Mouse (Mus musculus) forebrain, embryonic 13.5 days (tissue): ENCODE data around the gene Lst1. TPM values are rescaled to one million over a fixed set of nuclear protein-coding genes. Genes with fewer than 3 reads are reported as not detected.
A peak's percentile ranks its signal among the peaks of the same experiment; 100 is the strongest.

Experiments
- ATAC-seq: fragments of 200-750 bp; cut with Nextera tagmentation; 2 replicates; pipeline ENCODE4 v1.8.0; 2017
- H3K27ac ChIP-seq: fragments of 300-500 bp; sonication (generic); 2 replicates; pipeline ENCODE4 v1.5.1; 2015; ENCODE audit warnings: inconsistent platforms, mild to moderate bottlenecking, moderate library complexity
- H3K27me3 ChIP-seq: fragments of 300-500 bp; sonication (generic); 2 replicates; pipeline ENCODE4 v1.6.1; 2015; ENCODE audit warnings: mild to moderate bottlenecking, inconsistent platforms
- H3K36me3 ChIP-seq: fragments of 300-500 bp; sonication (generic); 2 replicates; pipeline ENCODE4 v1.6.1; 2015; ENCODE audit warnings: mild to moderate bottlenecking, inconsistent platforms; ENCODE audit not compliant: poor library complexity, severe bottlenecking
- H3K4me1 ChIP-seq: fragments of 300-500 bp; sonication (generic); 2 replicates; pipeline ENCODE4 v1.6.1; 2015; ENCODE audit warnings: inconsistent platforms
- H3K4me2 ChIP-seq: fragments of 300-500 bp; sonication (generic); 2 replicates; pipeline ENCODE4 v1.6.1; 2015; ENCODE audit warnings: inconsistent platforms, mild to moderate bottlenecking, moderate library complexity
- H3K4me3 ChIP-seq: fragments of 300-500 bp; sonication (generic); 2 replicates; pipeline ENCODE4 v1.5.1; 2015; ENCODE audit warnings: mild to moderate bottlenecking, inconsistent platforms
- H3K9ac ChIP-seq: fragments of 300-500 bp; sonication (generic); 2 replicates; pipeline ENCODE4 v1.6.1; 2015; ENCODE audit warnings: mild to moderate bottlenecking, inconsistent platforms
- H3K9me3 ChIP-seq: fragments of 300-500 bp; sonication (generic); replicated peaks from 2 replicates; pipeline ENCODE4 v1.6.1; 2016; ENCODE audit warnings: inconsistent platforms
- WGBS: fragments of 180-500 bp; shearing (Covaris S2); methylation state at CpG from one replicate; pipeline ENCODE4 v1.1.7; 2015; 5-methylcytosine and 5-hydroxymethylcytosine counted together
- polyA plus RNA-seq: library from polyadenylated mRNA; unstranded; fragments of >200 nt; fragmentation: Nextera tagmentation; extraction: Ambion mirVana; gene quantifications from 2 replicates; pipeline ENCODE4 v1.2.1, GENCODE M21; 2015

Gene Lst1
- polyA plus RNA-seq, 1 experiment from 2014 or later = 3.5 TPM

GRCm38 (mm10) chr17:35193881-35194843 is 5.9 kb upstream of the Lst1 start, which contains the start of gene Ltb:
Ltb (plus strand) TSS chr17:35194439.
- Histone ChIP-seq H3K4me2 (peak within 1 kb of the TSS; percentile 71), H3K27ac (no peak within 1 kb of the TSS), H3K4me1 (peaks cover 10% of the 10 kb centered on the region), H3K36me3 (no peaks in the 10 kb centered on the region), H3K9me3 (no peaks in the 10 kb centered on the region), H3K4me3 (peak within 1 kb of the TSS; percentile 41), H3K9ac (no peak within 1 kb of the TSS), H3K27me3 (peaks cover 48% of the 10 kb centered on the region)
- no peak for ATAC-seq
- WGBS = 79% methylated on average over 28 of the region's 28 CpGs

- ATAC-seq = no peak
- Histone ChIP-seq H3K4me1 (peaks cover 10% of the 10 kb centered on the region), H3K4me2 (no peak overlapping the region), H3K9ac (no peak overlapping the region), H3K27ac (no peak overlapping the region), H3K4me3 (no peak overlapping the region), H3K27me3 (peaks cover 40% of the 10 kb centered on the region), H3K9me3 (no peaks in the 10 kb centered on the region), H3K36me3 (no peaks in the 10 kb centered on the region)
- WGBS = 82% methylated on average over 5 of the region's 5 CpGs
Observed at GRCm38 (mm10) chr17:35192924-35193323, 4.7 kb upstream of the Lst1 start.

- 63% methylated on average over 2 of the region's 2 CpGs for WGBS
- Histone ChIP-seq H3K36me3 (no peaks in the 10 kb centered on the region), H3K27me3 (peaks cover 32% of the 10 kb centered on the region), H3K9me3 (no peaks in the 10 kb centered on the region), H3K27ac (no peak overlapping the region), H3K4me1 (peaks cover 10% of the 10 kb centered on the region), H3K4me3 (no peak overlapping the region), H3K9ac (no peak overlapping the region), H3K4me2 (no peak overlapping the region)
- ATAC-seq = no peak
Observed at GRCm38 (mm10) chr17:35191723-35192122, 3.5 kb upstream of the Lst1 start.

- no peaks in the 10 kb centered on the region for H3K36me3 ChIP-seq
- no peak overlapping the region for H3K4me3 ChIP-seq
- no peak overlapping the region for H3K9ac ChIP-seq
- H3K4me2 ChIP-seq = no peak overlapping the region
- H3K27me3 ChIP-seq = peaks cover 17% of the 10 kb centered on the region
- 81% methylated on average over 4 of the region's 4 CpGs for WGBS
- H3K9me3 ChIP-seq = no peaks in the 10 kb centered on the region
- no peak for ATAC-seq
- H3K27ac ChIP-seq = no peak overlapping the region
- peaks cover 11% of the 10 kb centered on the region for H3K4me1 ChIP-seq
Observed at GRCm38 (mm10) chr17:35190096-35190495, 1.9 kb upstream of the Lst1 start.

- H3K9ac ChIP-seq = no peak overlapping the region
- H3K27me3 ChIP-seq = peaks cover 8% of the 10 kb centered on the region
- H3K4me2 ChIP-seq = no peak overlapping the region
- H3K36me3 ChIP-seq = no peaks in the 10 kb centered on the region
- H3K27ac ChIP-seq = peak overlapping the region; percentile 6; the same call in 1 of the 2 replicates
- H3K4me1 ChIP-seq = peaks cover 11% of the 10 kb centered on the region
- H3K9me3 ChIP-seq = no peaks in the 10 kb centered on the region
- 76% methylated on average over 1 of the region's 1 CpGs for WGBS
- ATAC-seq = no peak
- H3K4me3 ChIP-seq = no peak overlapping the region
Observed at GRCm38 (mm10) chr17:35189186-35189585, 947 bp upstream of the Lst1 start.

GRCm38 (mm10) chr17:35187345-35187744 is 894 bp downstream of the Lst1 start:
- Histone ChIP-seq H3K36me3 (no peaks in the 10 kb centered on the region), H3K9me3 (no peaks in the 10 kb centered on the region), H3K4me3 (no peak overlapping the region), H3K27me3 (no peaks in the 10 kb centered on the region), H3K4me2 (no peak overlapping the region), H3K9ac (no peak overlapping the region), H3K27ac (no peak overlapping the region), H3K4me1 (peaks cover 11% of the 10 kb centered on the region)
- no peak for ATAC-seq
- 78% methylated on average over 4 of the region's 4 CpGs for WGBS

- no peaks in the 10 kb centered on the region for H3K27me3 ChIP-seq
- no peaks in the 10 kb centered on the region for H3K9me3 ChIP-seq
- no peaks in the 10 kb centered on the region for H3K36me3 ChIP-seq
- no peak for ATAC-seq
- 0% methylated on average over 4 of the region's 4 CpGs for whole genome bisulfite sequencing
- H3K9ac ChIP-seq = no peak overlapping the region
- peak overlapping the region; percentile 58 for H3K4me2 ChIP-seq
- H3K4me3 ChIP-seq = peak overlapping the region; percentile 36; the same call in 1 of the 2 replicates
- H3K4me1 ChIP-seq = peaks cover 11% of the 10 kb centered on the region
- H3K27ac ChIP-seq = no peak overlapping the region; the same call in 1 of the 2 replicates
Observed at GRCm38 (mm10) chr17:35186681-35187080, 1.6 kb downstream of the Lst1 start.

- Histone ChIP-seq H3K27ac (no peak overlapping the region; the same call in 1 of the 2 replicates), H3K4me1 (peaks cover 11% of the 10 kb centered on the region), H3K9ac (peak overlapping the region; percentile 46), H3K27me3 (no peaks in the 10 kb centered on the region), H3K4me3 (peak overlapping the region; percentile 36), H3K9me3 (no peaks in the 10 kb centered on the region), H3K4me2 (peak overlapping the region; percentile 58), H3K36me3 (no peaks in the 10 kb centered on the region)
- ATAC-seq = peak; percentile 67; the same call in 1 of the 2 replicates
- 5% methylated on average over 17 of the region's 18 CpGs for WGBS
Observed at GRCm38 (mm10) chr17:35185639-35186611, 2.3 kb downstream of the Lst1 start.

- Histone ChIP-seq H3K27me3 (no peaks in the 10 kb centered on the region), H3K27ac (no peak overlapping the region), H3K4me3 (no peak overlapping the region), H3K4me1 (no peaks in the 10 kb centered on the region), H3K4me2 (no peak overlapping the region), H3K9me3 (no peaks in the 10 kb centered on the region), H3K36me3 (no peaks in the 10 kb centered on the region), H3K9ac (no peak overlapping the region)
- no peak for ATAC-seq
- WGBS = 93% methylated on average over 5 of the region's 5 CpGs
Observed at GRCm38 (mm10) chr17:35180093-35180492, 8.1 kb downstream of the Lst1 start.

GRCm38 (mm10) chr17:35178528-35178927 is 9.7 kb downstream of the Lst1 start:
- Histone ChIP-seq H3K36me3 (no peaks in the 10 kb centered on the region), H3K9ac (no peak overlapping the region), H3K9me3 (no peaks in the 10 kb centered on the region), H3K4me1 (no peaks in the 10 kb centered on the region), H3K4me2 (no peak overlapping the region), H3K27ac (no peak overlapping the region), H3K4me3 (no peak overlapping the region), H3K27me3 (no peaks in the 10 kb centered on the region)
- ATAC-seq = 0 out of 2 replicates have a peak, but pooled peaks have one; percentile 43
- WGBS = 14% methylated on average over 5 of the region's 5 CpGs

GRCm38 (mm10) chr17:35175968-35176367 is 12.3 kb downstream of the Lst1 start, which contains the start of gene Aif1:
Aif1 (minus strand) TSS chr17:35176068.
- no peak for ATAC-seq
- Histone ChIP-seq H3K27ac (no peak within 1 kb of the TSS), H3K9me3 (no peaks in the 10 kb centered on the region), H3K4me1 (no peaks in the 10 kb centered on the region), H3K4me3 (no peak within 1 kb of the TSS), H3K27me3 (no peaks in the 10 kb centered on the region), H3K4me2 (no peak within 1 kb of the TSS), H3K9ac (no peak within 1 kb of the TSS), H3K36me3 (no peaks in the 10 kb centered on the region)
- WGBS = 50% methylated on average over 2 of the region's 2 CpGs
